Mouse (Mus musculus) kidney, postnatal 0 days (tissue): ENCODE results near the gene Pabpn1l. TPM values are rescaled to one million over a fixed set of nuclear protein-coding genes. Genes with fewer than 3 reads are reported as not detected.

ENCODE experiments used
- ATAC-seq: fragments of 200-750 bp; cut with Nextera tagmentation; replicated peaks from 2 replicates; pipeline ENCODE4 v1.8.0; 2017; ENCODE audit warnings: low read depth, moderate number of reproducible peaks, moderate TSS enrichment, moderate library complexity; ENCODE audit not compliant: low FRiP score
- DNase-seq: peaks from one replicate; pipeline ENCODE4 v3.0.0-alpha.2; 2016; ENCODE audit warnings: low spot score
- H3K27ac ChIP-seq: fragments of 300-500 bp; sonication (generic); 2 replicates; pipeline ENCODE4 v1.5.1; 2014; ENCODE audit warnings: mild to moderate bottlenecking
- H3K27me3 ChIP-seq: fragments of 300-500 bp; sonication (generic); 2 replicates; pipeline ENCODE4 v1.6.1; 2014; ENCODE audit warnings: low read length, mixed read lengths; ENCODE audit not compliant: insufficient read depth
- H3K36me3 ChIP-seq: fragments of 300-500 bp; sonication (generic); 2 replicates; pipeline ENCODE4 v1.6.1; 2014; ENCODE audit warnings: low read length, mixed read lengths; ENCODE audit not compliant: insufficient read depth
- H3K4me1 ChIP-seq: fragments of 300-500 bp; sonication (generic); replicated peaks from 2 replicates; pipeline ENCODE4 v1.6.1; 2014; ENCODE audit warnings: antibody characterized with exemption, low read length, mixed read lengths; ENCODE audit not compliant: insufficient read depth
- H3K4me2 ChIP-seq: fragments of 300-500 bp; sonication (generic); 2 replicates; pipeline ENCODE4 v1.6.1; 2014; ENCODE audit warnings: mild to moderate bottlenecking, low read length, moderate library complexity, mixed read lengths
- H3K4me3 ChIP-seq: fragments of 300-500 bp; sonication (generic); replicated peaks from 2 replicates; pipeline ENCODE4 v1.5.1; 2014; ENCODE audit warnings: low read depth, low read length
- H3K9ac ChIP-seq: fragments of 300-500 bp; sonication (generic); 2 replicates; pipeline ENCODE4 v1.6.1; 2014; ENCODE audit warnings: low read depth, low read length
- H3K9me3 ChIP-seq: fragments of 300-500 bp; sonication (generic); replicated peaks from 2 replicates; pipeline ENCODE4 v1.6.1; 2016; ENCODE audit warnings: low read length, inconsistent platforms, mixed read lengths
- CTCF ChIP-seq: IDR thresholded peaks from 2 replicates; pipeline ENCODE4 v1.5.1; 2016; ENCODE audit warnings: antibody characterized with exemption, low read depth, mild to moderate bottlenecking, moderate library complexity
- WGBS: fragments of 180-500 bp; shearing (Covaris S2); extraction: QIAGEN DNeasy Blood & Tissue Kit; methylation state at CpG from one replicate; pipeline ENCODE4 v1.1.7; 2014; 5-methylcytosine and 5-hydroxymethylcytosine counted together
- polyA plus RNA-seq: library from polyadenylated mRNA; unstranded; fragments of >200 nt; fragmentation: Nextera tagmentation; extraction: Ambion mirVana; gene quantifications from 2 replicates; pipeline ENCODE4 v1.2.1, GENCODE M21; 2015

Gene Pabpn1l
- polyA plus RNA-seq, 1 experiment from 2014 or later: 0.22 TPM

- DNase-seq (no peak), ATAC-seq (no peak)
- Histone ChIP-seq H3K36me3 (no peaks in the 10 kb centered on the region), H3K4me2 (no peak overlapping the region), H3K4me1 (peaks cover 13% of the 10 kb centered on the region), H3K27me3 (no peaks in the 10 kb centered on the region), H3K4me3 (no peak overlapping the region), H3K9ac (no peak overlapping the region), H3K9me3 (no peaks in the 10 kb centered on the region), H3K27ac (no peak overlapping the region)
- no peak for TF ChIP-seq CTCF
- 64% methylated on average over 6 of the region's 6 CpGs for WGBS
Measured at GRCm38 (mm10) chr8:122652643-122653042, 30.1 kb upstream of the Pabpn1l start.

GRCm38 (mm10) chr8:122651326-122651921, 28.9 kb upstream of the Pabpn1l start:
- Histone ChIP-seq H3K4me3 (no peak overlapping the region), H3K27me3 (no peaks in the 10 kb centered on the region), H3K9me3 (no peaks in the 10 kb centered on the region), H3K9ac (no peak overlapping the region), H3K4me2 (no peak overlapping the region), H3K27ac (no peak overlapping the region), H3K36me3 (no peaks in the 10 kb centered on the region), H3K4me1 (peaks cover 12% of the 10 kb centered on the region)
- no peak for TF ChIP-seq CTCF
- ATAC-seq (no peak), DNase-seq (no peak)
- 77% methylated on average over 16 of the region's 16 CpGs for WGBS

- Histone ChIP-seq H3K27me3 (no peaks in the 10 kb centered on the region), H3K36me3 (no peaks in the 10 kb centered on the region), H3K9ac (no peak overlapping the region), H3K9me3 (no peaks in the 10 kb centered on the region), H3K27ac (no peak overlapping the region), H3K4me1 (no peaks in the 10 kb centered on the region), H3K4me2 (no peak overlapping the region), H3K4me3 (no peak overlapping the region)
- ATAC-seq (no peak), DNase-seq (no peak)
- 49% methylated on average over 15 of the region's 15 CpGs for WGBS
- no peak for TF ChIP-seq CTCF
Measured at GRCm38 (mm10) chr8:122648192-122648970, 25.8 kb upstream of the Pabpn1l start.

GRCm38 (mm10) chr8:122646337-122646736, 23.8 kb upstream of the Pabpn1l start:
- 82% methylated on average over 16 of the region's 16 CpGs for WGBS
- TF ChIP-seq CTCF: no peak
- no peaks in the 10 kb centered on the region for H3K27me3 ChIP-seq
- H3K9me3 ChIP-seq: no peaks in the 10 kb centered on the region
- no peak overlapping the region for H3K4me3 ChIP-seq
- ATAC-seq (no peak), DNase-seq (no peak)
- no peak overlapping the region for H3K4me2 ChIP-seq
- no peaks in the 10 kb centered on the region for H3K4me1 ChIP-seq
- H3K36me3 ChIP-seq: no peaks in the 10 kb centered on the region
- H3K9ac ChIP-seq: no peak overlapping the region
- no peak overlapping the region for H3K27ac ChIP-seq

GRCm38 (mm10) chr8:122644175-122644954, 21.8 kb upstream of the Pabpn1l start:
- DNase-seq: no peak
- no peak for ATAC-seq
- Histone ChIP-seq H3K36me3 (no peaks in the 10 kb centered on the region), H3K4me3 (no peak overlapping the region), H3K9ac (no peak overlapping the region), H3K27ac (no peak overlapping the region), H3K4me1 (peaks cover 9% of the 10 kb centered on the region), H3K27me3 (no peaks in the 10 kb centered on the region), H3K4me2 (no peak overlapping the region), H3K9me3 (no peaks in the 10 kb centered on the region)
- TF ChIP-seq CTCF: no peak
- 66% methylated on average over 6 of the region's 6 CpGs for WGBS

GRCm38 (mm10) chr8:122642071-122642470, 19.5 kb upstream of the Pabpn1l start:
- ATAC-seq: no peak
- Histone ChIP-seq H3K36me3 (no peaks in the 10 kb centered on the region), H3K9ac (no peak overlapping the region), H3K4me3 (no peak overlapping the region), H3K9me3 (no peaks in the 10 kb centered on the region), H3K27ac (no peak overlapping the region), H3K4me2 (no peak overlapping the region), H3K4me1 (peaks cover 14% of the 10 kb centered on the region), H3K27me3 (no peaks in the 10 kb centered on the region)
- 57% methylated on average over 9 of the region's 9 CpGs for whole genome bisulfite sequencing
- no peak for TF ChIP-seq CTCF
- DNase-seq: no peak
